Mouse (Mus musculus) B cell, adult 2 months (primary cell): ENCODE measurements around the gene Bpifa5.

Experiments
- DNase-seq, 2 experiments: peaks; one replicate each; pipeline ENCODE4 v3.0.0; 2022

Bpifa5 gene

DNA sequence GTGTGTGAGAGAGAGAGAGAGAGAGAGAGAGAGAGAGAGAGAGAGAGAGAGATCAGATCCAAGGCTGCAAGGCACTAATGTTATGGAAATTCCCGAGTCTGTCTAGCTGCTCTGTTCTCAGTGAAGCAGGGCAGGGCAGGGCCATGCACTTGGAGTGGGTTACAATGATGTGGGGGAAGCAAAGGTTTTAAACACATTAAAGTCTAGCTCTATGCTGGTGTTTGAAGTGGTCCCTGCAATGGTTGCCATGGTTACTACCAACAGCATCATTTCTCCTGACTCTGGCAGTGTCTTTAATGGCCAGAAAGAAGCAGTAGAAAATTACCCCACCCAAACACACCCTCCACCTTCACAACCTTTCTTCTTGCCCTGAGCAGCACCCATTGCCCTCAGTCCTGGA, 48.7 kb downstream of the Bpifa5 start:
- no peak for DNase-seq

DNA sequence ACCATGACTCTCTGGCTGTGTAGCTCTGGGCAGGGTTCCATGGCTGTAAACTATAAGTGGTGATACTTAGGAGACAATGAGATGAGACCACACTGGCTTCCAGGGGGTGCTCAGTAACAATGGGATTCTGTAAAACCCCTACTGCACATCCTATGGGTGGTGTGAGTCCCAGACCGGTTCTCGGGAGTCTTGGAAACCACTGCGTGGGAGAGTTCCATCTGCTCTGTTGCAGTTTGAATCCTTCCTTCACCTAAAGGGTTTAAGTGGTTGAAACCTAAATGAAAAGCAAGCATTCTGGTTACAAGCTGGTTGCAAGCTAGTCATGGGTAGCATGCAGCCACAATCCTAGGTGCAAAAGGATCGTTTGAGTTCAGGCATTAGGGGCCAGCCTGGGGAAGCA, 49.5 kb downstream of the Bpifa5 start:
- no peak for DNase-seq

DNA sequence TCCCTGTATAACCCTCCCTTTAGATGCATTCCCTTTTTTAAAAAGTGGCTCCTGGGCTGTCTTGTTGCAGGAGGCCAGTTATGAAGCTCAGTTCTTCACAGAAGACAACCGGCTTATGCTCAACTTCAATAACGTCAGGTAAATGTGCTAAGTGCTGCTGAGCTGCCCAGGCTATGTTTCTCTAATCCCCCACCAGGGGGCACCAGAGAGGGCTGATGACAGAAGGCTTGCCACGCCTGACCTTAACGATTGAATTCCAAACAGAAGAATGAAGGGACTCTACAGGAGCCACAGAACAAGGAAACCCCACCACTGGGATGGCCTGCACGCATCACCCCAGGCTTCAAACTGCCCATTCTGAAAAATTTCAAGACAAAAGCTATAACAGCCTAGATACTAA, 52.8 kb downstream of the Bpifa5 start:
- DNase-seq: peak; percentile 72 to 73
